Mouse (Mus musculus) C2C12 (cell line): ENCODE data around the gene Gm38119. TPM values are rescaled to one million over a fixed set of nuclear protein-coding genes. Genes with fewer than 3 reads are reported as not detected.

Source experiments
- H3K27me3 ChIP-seq: one replicate; pipeline ENCODE4 v1.6.1; 2011; ENCODE audit not compliant: control insufficient read depth, insufficient read depth, insufficient read length
- H3K36me3 ChIP-seq: one replicate; pipeline ENCODE4 v1.6.1; 2011; ENCODE audit not compliant: control insufficient read depth, insufficient read depth
- H3K4me3 ChIP-seq: one replicate; pipeline ENCODE4 v1.5.1; 2011; ENCODE audit warnings: mild to moderate bottlenecking, control low read depth; ENCODE audit not compliant: poor library complexity, insufficient read depth, severe bottlenecking
- H3K79me2 ChIP-seq: one replicate; pipeline ENCODE4 v1.6.1; 2011; ENCODE audit not compliant: control insufficient read depth, insufficient read depth
- H3K79me3 ChIP-seq: one replicate; pipeline ENCODE4 v1.6.1; 2011; ENCODE audit warnings: low read depth, control low read depth
- H3ac ChIP-seq: one replicate; pipeline ENCODE3; 2011; ENCODE audit warnings: low read depth; ENCODE audit not compliant: control insufficient read depth, insufficient read length
- CEBPB ChIP-seq: IDR thresholded peaks from one replicate; pipeline ENCODE4 v1.6.1; 2011; ENCODE audit warnings: low read depth, mild to moderate bottlenecking, control low read depth, moderate library complexity
- CTCF ChIP-seq: IDR thresholded peaks from one replicate; pipeline ENCODE4 v1.5.1; 2011; ENCODE audit not compliant: control insufficient read depth, insufficient read depth, insufficient read length
- FOSL1 ChIP-seq: IDR thresholded peaks from one replicate; pipeline ENCODE4 v1.8.0; 2011; ENCODE audit warnings: mild to moderate bottlenecking, low read length; ENCODE audit not compliant: poor library complexity, insufficient read depth, severe bottlenecking
- MAX ChIP-seq: IDR thresholded peaks from one replicate; pipeline ENCODE4 v1.6.1; 2011; ENCODE audit warnings: mild to moderate bottlenecking, control low read depth
- MYOD1 ChIP-seq: IDR thresholded peaks from one replicate; pipeline ENCODE4 v1.6.1; 2011; ENCODE audit warnings: low read depth; ENCODE audit not compliant: control insufficient read depth, insufficient read length
- MYOG ChIP-seq: IDR thresholded peaks from one replicate; pipeline ENCODE4 v1.6.1; 2011; ENCODE audit not compliant: control insufficient read depth, insufficient read length; ENCODE audit errors: extremely low read depth
- USF1 ChIP-seq: IDR thresholded peaks from one replicate; pipeline ENCODE4 v1.6.1; 2011; ENCODE audit warnings: low read depth, mild to moderate bottlenecking, control low read depth, moderate library complexity
- long read RNA-seq, 2 experiments: library from polyadenylated mRNA; unstranded; transcript quantifications; one replicate each; pipeline ENCODE4 v2.0.0; 2019 to 2020
- polyA plus RNA-seq: library from polyadenylated mRNA; unstranded; fragments of >200 nt; fragmentation: generic; extraction: Trizol; gene quantifications from one replicate; pipeline ENCODE4 v1.2.1, GENCODE M21; 2012; ENCODE audit warnings: missing spikeins

Gene Gm38119
- not detected for polyA plus RNA-seq
- long read RNA-seq, experiment 1, result 0 reads
- long read RNA-seq, experiment 2, result 0 reads

GRCm38 (mm10) chr3:92738996-92739395 is at the start of gene Gm38119:
Gene Gm38119, minus strand, starts transcription at chr3:92739096.
- H3K27me3 ChIP-seq, result no peaks in the 10 kb centered on the region
- no peaks in the 10 kb centered on the region for H3K79me3 ChIP-seq
- no peak within 1 kb of the TSS for H3ac ChIP-seq
- no peak within 1 kb of the TSS for H3K4me3 ChIP-seq
- no peak for TF ChIP-seq MYOG
- no peak for TF ChIP-seq USF1
- no peak for TF ChIP-seq MYOD1
- no peak for TF ChIP-seq MAX
- no peak for TF ChIP-seq FOSL1
- TF ChIP-seq CEBPB, result no peak
- no peak for TF ChIP-seq CTCF
- H3K36me3 ChIP-seq, result no peaks in the 10 kb centered on the region
- H3K79me2 ChIP-seq, result no peaks in the 10 kb centered on the region

- TF ChIP-seq FOSL1 (no peak), CTCF (no peak), MYOG (no peak), MAX (no peak), MYOD1 (no peak), USF1 (no peak), CEBPB (no peak)
- Histone ChIP-seq H3K27me3 (peaks cover 4% of the 10 kb centered on the region), H3ac (no peak within 1 kb of the TSS), H3K36me3 (no peaks in the 10 kb centered on the region), H3K79me3 (no peaks in the 10 kb centered on the region), H3K4me3 (no peak within 1 kb of the TSS), H3K79me2 (no peaks in the 10 kb centered on the region)
These were observed 39.9 kb upstream of the Gm38119 start, which contains the start of gene Lce1i for GRCm38 (mm10) chr3:92778799-92779198. Gene Lce1i, minus strand, starts transcription at chr3:92778899.

DNA sequence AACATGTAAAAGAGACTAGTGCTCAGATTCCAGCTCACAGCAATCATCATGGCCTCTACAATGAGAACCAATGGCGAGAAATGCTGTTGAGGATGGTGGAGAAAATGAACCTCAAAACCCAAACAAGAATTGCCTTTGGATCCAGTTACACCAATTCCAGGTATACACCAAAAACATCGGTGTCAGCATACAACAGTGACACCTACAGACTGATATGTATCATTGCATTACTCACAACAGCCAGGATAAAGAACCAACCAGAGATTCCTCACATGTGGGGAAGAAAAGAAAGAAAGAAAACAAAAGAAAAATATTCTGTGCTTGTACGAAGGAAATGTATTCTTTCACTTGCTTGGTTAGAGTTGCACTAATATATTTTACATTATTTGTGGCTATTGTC is 32.7 kb upstream of the Gm38119 start:
- no peak overlapping the region for H3K4me3 ChIP-seq
- no peak for TF ChIP-seq CEBPB
- TF ChIP-seq CTCF, result no peak
- TF ChIP-seq USF1, result no peak
- no peak for TF ChIP-seq MAX
- TF ChIP-seq MYOD1, result no peak
- TF ChIP-seq MYOG, result no peak
- TF ChIP-seq FOSL1, result no peak
- H3ac ChIP-seq, result no peak overlapping the region

GRCm38 (mm10) chr3:92764965-92765364 is 26.1 kb upstream of the Gm38119 start, which contains the start of gene Lce1h:
Gene Lce1h, minus strand, starts transcription at chr3:92765065.
- H3K4me3 ChIP-seq, result no peak within 1 kb of the TSS
- H3K27me3 ChIP-seq, result no peaks in the 10 kb centered on the region
- H3K79me3 ChIP-seq, result no peaks in the 10 kb centered on the region
- no peak within 1 kb of the TSS for H3ac ChIP-seq
- H3K36me3 ChIP-seq, result no peaks in the 10 kb centered on the region
- TF ChIP-seq MYOD1, result no peak
- no peak for TF ChIP-seq CEBPB
- no peak for TF ChIP-seq CTCF
- no peak for TF ChIP-seq MAX
- H3K79me2 ChIP-seq, result no peaks in the 10 kb centered on the region

More for the DNA sequence above, 32.7 kb upstream of the Gm38119 start:
- Histone ChIP-seq H3K79me3 (no peaks in the 10 kb centered on the region), H3K27me3 (peaks cover 4% of the 10 kb centered on the region), H3K36me3 (no peaks in the 10 kb centered on the region), H3K79me2 (no peaks in the 10 kb centered on the region)

GRCm38 (mm10) chr3:92753197-92753596 is 14.3 kb upstream of the Gm38119 start:
- no peaks in the 10 kb centered on the region for H3K79me2 ChIP-seq
- no peak overlapping the region for H3K4me3 ChIP-seq
- H3K79me3 ChIP-seq, result no peaks in the 10 kb centered on the region
- TF ChIP-seq FOSL1 (no peak), MYOD1 (no peak), CEBPB (no peak), CTCF (no peak), MAX (no peak), USF1 (no peak), MYOG (no peak)
- H3K27me3 ChIP-seq, result no peaks in the 10 kb centered on the region
- H3K36me3 ChIP-seq, result no peaks in the 10 kb centered on the region
- H3ac ChIP-seq, result no peak overlapping the region

DNA sequence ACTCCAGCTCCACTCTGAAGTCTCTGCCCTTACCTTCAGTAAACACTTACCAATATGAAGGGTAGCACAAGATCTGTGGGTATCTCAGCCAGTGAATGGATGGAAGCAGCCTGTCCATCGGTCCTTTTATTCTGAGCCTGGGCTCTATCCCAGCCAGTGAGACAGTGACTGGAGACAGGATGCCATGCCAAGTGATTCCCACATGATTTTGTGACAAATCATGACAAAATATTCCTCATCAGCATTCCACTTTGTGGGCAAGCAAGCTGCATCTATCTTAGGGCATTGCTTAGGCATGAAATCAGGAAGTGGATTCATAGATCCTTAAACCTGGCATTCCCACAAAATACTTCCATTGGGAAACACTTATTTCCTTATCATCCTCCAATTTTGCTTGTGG is 13.3 kb upstream of the Gm38119 start, which contains the start of gene Lce1g:
Gene Lce1g (minus strand): TSS at position 101 of the 400 bp plus-strand sequence.
- no peak for TF ChIP-seq MYOG
- TF ChIP-seq CEBPB, result no peak
- no peak for TF ChIP-seq MYOD1
- no peak for TF ChIP-seq CTCF
- TF ChIP-seq MAX, result no peak
- no peak for TF ChIP-seq FOSL1
- TF ChIP-seq USF1, result no peak
- no peaks in the 10 kb centered on the region for H3K79me3 ChIP-seq
- H3K4me3 ChIP-seq, result no peak within 1 kb of the TSS
- H3ac ChIP-seq, result no peak within 1 kb of the TSS
- H3K36me3 ChIP-seq, result no peaks in the 10 kb centered on the region
- no peaks in the 10 kb centered on the region for H3K27me3 ChIP-seq
- no peaks in the 10 kb centered on the region for H3K79me2 ChIP-seq
